Mouse (Mus musculus): ENCODE measurements around the gene Tanc1. TPM values are rescaled to one million over a fixed set of nuclear protein-coding genes. Genes with fewer than 3 reads are reported as not detected.

Tanc1 gene
- total RNA-seq (2023) = 26.0 TPM

DNA sequence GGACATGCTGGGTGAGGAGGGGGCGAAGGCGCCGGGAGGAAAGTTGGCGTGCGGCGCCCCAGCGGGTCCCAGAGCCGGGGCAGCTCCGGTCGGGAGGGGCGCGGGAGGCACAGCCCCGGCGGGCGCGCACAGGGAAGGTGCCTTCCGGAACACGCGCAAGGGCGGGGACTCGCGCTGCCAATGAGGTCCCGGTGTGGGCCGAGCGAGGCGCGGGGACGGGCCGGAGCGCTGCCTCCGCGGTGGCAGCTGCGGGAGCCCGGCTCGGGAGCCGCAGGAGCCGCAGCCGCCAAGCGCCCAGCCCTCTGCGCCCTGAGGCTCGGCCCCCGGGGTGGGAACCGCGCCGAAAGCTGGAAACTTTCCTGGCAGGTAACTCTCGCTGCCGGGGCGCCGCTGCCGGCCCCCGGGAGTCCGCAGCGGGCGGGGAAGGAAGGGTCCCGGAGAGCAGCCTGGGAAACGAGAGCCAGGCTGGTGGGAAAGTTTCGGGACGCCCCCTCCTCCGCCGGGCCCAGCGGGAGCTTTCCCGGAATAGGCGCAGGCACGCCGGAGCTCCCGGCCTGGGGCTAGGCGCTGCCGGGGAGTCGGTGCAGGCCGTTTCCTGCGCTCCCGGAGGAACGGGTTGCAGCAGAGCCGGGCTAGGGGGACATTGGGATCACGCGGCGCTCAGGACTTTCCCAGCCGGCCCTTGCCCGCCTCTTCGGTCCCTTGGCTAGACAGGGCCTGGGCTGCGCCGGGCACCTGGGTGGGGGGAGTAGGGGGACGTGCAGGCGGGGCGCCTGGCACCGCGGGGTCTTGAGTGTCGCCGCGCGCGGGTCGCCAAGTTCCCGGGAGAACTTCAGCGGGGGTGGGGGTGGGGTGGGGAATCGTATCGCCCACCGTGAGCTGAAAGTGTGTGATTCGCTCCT, at the start of gene Tanc1:
Gene Tanc1, plus strand, starts transcription at position 212 of the 902 bp plus-strand sequence.

GRCm38 (mm10) chr2:59881831-59882741, 270.2 kb downstream of the Tanc1 start, which contains the start of gene Wdsub1:
Gene Wdsub1, minus strand, starts transcription at chr2:59882591.

Other genes starting within 250 kb of the Tanc1 start
- 174 TPM for gene Dapl1, start 127.4 kb upstream of the Tanc1 start, total RNA-seq (2023)